Mouse (Mus musculus) ES-E14 (cell line): Measurements from ENCODE around the gene Nxf1.

Experiments used
- CHD2 ChIP-seq: IDR thresholded peaks from 2 replicates; pipeline ENCODE4 v1.6.1; 2014; ENCODE audit warnings: mild to moderate bottlenecking, low read depth, low read length, inconsistent platforms
- MAFK ChIP-seq: IDR thresholded peaks from 2 replicates; pipeline ENCODE4 v1.6.1; 2014; ENCODE audit warnings: mild to moderate bottlenecking, low read depth, low read length, inconsistent platforms; ENCODE audit not compliant: insufficient read depth
- ZNF384 ChIP-seq: IDR thresholded peaks from 2 replicates; pipeline ENCODE4 v1.6.1; 2012; ENCODE audit warnings: low read depth, low read length, inconsistent platforms

DNA sequence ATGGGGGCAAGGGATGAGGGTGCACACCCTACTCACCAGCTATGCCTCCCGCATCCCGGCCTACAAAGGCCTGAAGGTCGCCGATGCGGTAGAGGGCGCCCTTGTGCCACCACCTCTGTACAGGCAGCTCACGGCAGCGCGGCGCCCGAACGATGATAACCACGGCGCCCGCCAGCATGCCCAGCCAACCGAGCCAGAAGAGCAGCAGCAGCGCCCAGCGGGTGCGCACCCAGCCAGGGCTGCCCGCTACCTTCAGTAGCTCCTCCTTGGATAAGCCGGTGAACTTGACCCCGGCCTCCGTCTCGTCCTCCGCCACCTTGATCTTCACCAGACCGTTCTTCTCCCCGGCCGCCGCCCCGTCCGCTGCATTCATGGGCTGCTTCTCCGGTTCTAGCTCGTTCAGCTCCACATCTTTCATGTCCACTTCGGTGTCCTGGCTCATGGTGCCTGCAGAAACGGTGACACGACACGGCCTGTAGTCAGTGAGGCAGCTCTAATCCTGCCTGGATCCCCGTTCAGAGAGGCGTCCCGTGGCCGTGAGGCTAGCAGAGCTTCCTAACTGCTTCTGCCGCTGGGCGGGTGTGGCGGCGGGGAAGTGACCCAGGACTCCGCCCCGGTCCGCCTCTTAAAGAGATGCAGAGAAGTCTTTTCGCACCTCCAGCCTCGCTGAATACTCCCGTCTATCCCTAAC is 43.4 kb upstream of the Nxf1 start:
- TF ChIP-seq CHD2 (no peak), MAFK (no peak), ZNF384 (no peak)
